8 mouse cellular contexts compared by ENCODE assay signal in the genomic region with DNA sequence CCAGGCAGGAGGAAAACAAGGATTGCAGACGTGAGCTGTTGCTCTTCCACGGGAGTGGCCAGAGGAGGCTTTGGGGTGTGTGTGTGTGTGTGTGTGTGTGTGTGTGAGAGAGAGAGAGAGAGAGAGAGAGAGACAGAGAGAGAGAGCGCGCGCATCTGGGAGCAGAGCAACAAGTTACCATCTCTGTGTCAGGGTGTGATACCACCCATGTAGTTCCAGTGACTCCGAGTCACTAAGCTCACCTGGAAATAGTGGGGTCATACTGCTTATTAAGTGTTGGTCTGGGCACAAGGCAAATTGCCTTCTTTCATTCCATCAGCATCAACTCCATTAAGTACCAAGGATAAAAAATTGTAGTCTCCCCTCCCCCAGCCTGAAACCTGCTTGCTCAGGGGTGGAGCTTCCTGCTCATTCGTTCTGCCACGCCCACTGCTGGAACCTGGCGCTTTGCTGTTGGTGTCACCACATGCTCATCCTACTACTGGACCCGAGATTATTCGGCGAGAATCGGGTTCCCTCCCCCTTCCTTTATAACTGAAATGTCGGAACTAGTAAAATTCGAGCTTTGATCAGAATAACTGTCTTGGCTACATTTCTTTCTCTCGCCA.
DNase-seq lines count a peak whose midpoint lies in the region; ATAC-seq and TF ChIP-seq lines count a peak whose summit lies in the region.
"Not testable (repeated sequence)": the region's sequence is repeated elsewhere in the genome, so short reads cannot be mapped to it uniquely, and the experiment has no call there.

No protein-coding gene starts in this region.

- H3K27me3 ChIP-seq in E14TG2a.4 (ENCODE audit: insufficient read depth, low read length): peaks cover 19% of the 10 kb centered on the region
- not testable (repeated sequence) for H3K27me3 ChIP-seq in forebrain, embryonic 16.5 days (replicated peaks; ENCODE audit: control insufficient read depth, insufficient read depth, low read length); hindbrain, embryonic 14.5 days (ENCODE audit: control insufficient read depth, insufficient read depth, low read length); liver, embryonic 16.5 days (ENCODE audit: control insufficient read depth, insufficient read depth, low read depth, low read length); midbrain, postnatal 0 days (ENCODE audit: insufficient read depth, low read length); stomach, embryonic 16.5 days (ENCODE audit: control insufficient read depth, insufficient read depth, low read length)

- not testable (repeated sequence) for H3K27ac ChIP-seq in forebrain, embryonic 16.5 days (ENCODE audit: low read length); hindbrain, embryonic 14.5 days; liver, embryonic 16.5 days (ENCODE audit: low read length); midbrain, postnatal 0 days (ENCODE audit: low read depth, low read length)
- H3K27ac ChIP-seq in stomach, embryonic 16.5 days (ENCODE audit: low read length): peak overlapping the region; percentile 85

- H3K4me3 ChIP-seq in E14TG2a.4 (replicated peaks; ENCODE audit: low read length): peak overlapping the region; percentile 45
- H3K4me3 ChIP-seq in forebrain, embryonic 16.5 days (replicated peaks; ENCODE audit: low read length): peak overlapping the region; percentile 22
- H3K4me3 ChIP-seq in hindbrain, embryonic 14.5 days (replicated peaks; ENCODE audit: low read length): peak overlapping the region; percentile 26; the same call in 1 of the 2 replicates
- H3K4me3 ChIP-seq in liver, embryonic 16.5 days (ENCODE audit: low read depth, low read length): peak overlapping the region; percentile 30
- peak overlapping the region; percentile 28 for H3K4me3 ChIP-seq in midbrain, postnatal 0 days (ENCODE audit: low read depth, low read length)
- peak overlapping the region; percentile 1 for H3K4me3 ChIP-seq in stomach, embryonic 16.5 days (replicated peaks; ENCODE audit: low read length)

- WGBS in forebrain, embryonic 16.5 days: 18% methylated on average over 16 of the region's 16 CpGs
- 19% methylated on average over 16 of the region's 16 CpGs for WGBS in hindbrain, embryonic 14.5 days
- 16% methylated on average over 16 of the region's 16 CpGs for WGBS in liver, embryonic 16.5 days (ENCODE audit: insufficient replicate concordance)
- 20% methylated on average over 16 of the region's 16 CpGs for WGBS in midbrain, postnatal 0 days
- 17% methylated on average over 16 of the region's 16 CpGs for WGBS in stomach, embryonic 16.5 days

- DNase-seq in c-Kit-positive CD71-positive TER-119-positive erythroid progenitor cells, embryonic 14.5 days (ENCODE audit: low spot score): peak; percentile 23
- DNase-seq in hindbrain, embryonic 14.5 days (ENCODE audit: low spot score): not testable (repeated sequence)
- peak; percentile 5 to 12 for DNase-seq in kidney, postnatal 36 days
- peak; percentile 58 for DNase-seq in midbrain, postnatal 0 days (ENCODE audit: low spot score)

- ATAC-seq in forebrain, embryonic 16.5 days: peak; percentile 47; the same call in 1 of the 2 replicates
- ATAC-seq in hindbrain, embryonic 14.5 days (ENCODE audit: low FRiP score): not testable (repeated sequence)
- peak; percentile 52; the same call in 1 of the 2 replicates for ATAC-seq in liver, embryonic 16.5 days (ENCODE audit: low read depth)
- peak; percentile 82 for ATAC-seq in midbrain, postnatal 0 days (ENCODE audit: low FRiP score)
- 0 out of 2 replicates have a peak, but pooled peaks have one; percentile 2 for ATAC-seq in stomach, embryonic 16.5 days (ENCODE audit: insufficient read depth, low FRiP score)

- peak overlapping the region; percentile 46 for H3K4me2 ChIP-seq in forebrain, embryonic 16.5 days (ENCODE audit: low read length)
- H3K4me2 ChIP-seq in hindbrain, embryonic 14.5 days (replicated peaks): peak overlapping the region; percentile 56
- peak overlapping the region; percentile 60 for H3K4me2 ChIP-seq in liver, embryonic 16.5 days (ENCODE audit: low read depth, low read length)
- H3K4me2 ChIP-seq in midbrain, postnatal 0 days (ENCODE audit: low read depth, low read length, poor library complexity, severe bottlenecking): peak overlapping the region; percentile 51
- peak overlapping the region; percentile 44 for H3K4me2 ChIP-seq in stomach, embryonic 16.5 days (ENCODE audit: low read depth, low read length)

- H3K4me1 ChIP-seq in E14TG2a.4 (replicated peaks; ENCODE audit: low read depth, low read length): peaks cover 76% of the 10 kb centered on the region
- not testable (repeated sequence) for H3K4me1 ChIP-seq in forebrain, embryonic 16.5 days (replicated peaks; ENCODE audit: control insufficient read depth, insufficient read depth, low read length); hindbrain, embryonic 14.5 days (replicated peaks; ENCODE audit: control insufficient read depth, insufficient read depth, low read length); midbrain, postnatal 0 days (ENCODE audit: insufficient read depth, low read length)
- H3K4me1 ChIP-seq in liver, embryonic 16.5 days (ENCODE audit: control insufficient read depth, low read depth, low read length): peaks cover 17% of the 10 kb centered on the region
- peaks cover 23% of the 10 kb centered on the region for H3K4me1 ChIP-seq in stomach, embryonic 16.5 days (ENCODE audit: control insufficient read depth, insufficient read depth, low read length)

- H3K9me3 ChIP-seq in E14TG2a.4 (ENCODE audit: low read length); forebrain, embryonic 16.5 days (ENCODE audit: control insufficient read depth, low read length); hindbrain, embryonic 14.5 days (ENCODE audit: control insufficient read depth, low read length); liver, embryonic 16.5 days (replicated peaks; ENCODE audit: control insufficient read depth, low read length); midbrain, postnatal 0 days (ENCODE audit: low read length); stomach, embryonic 16.5 days (replicated peaks; ENCODE audit: control insufficient read depth, low read length): not testable (repeated sequence)

- H3K9ac ChIP-seq in forebrain, embryonic 16.5 days (replicated peaks; ENCODE audit: low read depth, low read length); hindbrain, embryonic 14.5 days; liver, embryonic 16.5 days (ENCODE audit: low read depth, low read length); midbrain, postnatal 0 days (replicated peaks; ENCODE audit: low read length, poor library complexity, severe bottlenecking); stomach, embryonic 16.5 days (ENCODE audit: low read length): not testable (repeated sequence)

- H3K36me3 ChIP-seq in E14TG2a.4 (ENCODE audit: insufficient read depth, low read length); forebrain, embryonic 16.5 days (ENCODE audit: control insufficient read depth, insufficient read depth); hindbrain, embryonic 14.5 days (replicated peaks; ENCODE audit: control insufficient read depth, insufficient read depth); liver, embryonic 16.5 days (ENCODE audit: control insufficient read depth, insufficient read depth); midbrain, postnatal 0 days (ENCODE audit: insufficient read depth, low read length); stomach, embryonic 16.5 days (ENCODE audit: control insufficient read depth, insufficient read depth, low read length): not testable (repeated sequence)

- not testable (repeated sequence) for TF ChIP-seq CTCF in E14TG2a.4 (conservative IDR thresholded peaks at IDR 0.05; ENCODE audit: low read length); midbrain, postnatal 0 days (IDR thresholded peaks at IDR 0.05)
